Mouse (Mus musculus) olfactory bulb, adult 2 months (tissue): ENCODE measurements around the gene Tmem210.

Experiments used
- CTCF ChIP-seq: fragments of 200-500 bp; IDR thresholded peaks from 2 replicates; pipeline ENCODE4 v1.5.1; 2012; ENCODE audit warnings: low read depth, mild to moderate bottlenecking, low read length, moderate library complexity; ENCODE audit not compliant: insufficient read depth
- POLR2A ChIP-seq: fragments of 200-500 bp; IDR thresholded peaks from 2 replicates; pipeline ENCODE4 v1.6.1; 2012; ENCODE audit warnings: mild to moderate bottlenecking, low read depth, low read length, moderate library complexity; ENCODE audit not compliant: insufficient read depth

- peak; percentile 78 for TF ChIP-seq CTCF
- TF ChIP-seq POLR2A: 0 out of 2 replicates have a peak, but pooled peaks have one; percentile 13
Measured at GRCm38 (mm10) chr2:25292856-25293255, 4.9 kb downstream of the Tmem210 start.
